Mouse (Mus musculus): ENCODE measurements around the gene Spryd3.

DNA sequence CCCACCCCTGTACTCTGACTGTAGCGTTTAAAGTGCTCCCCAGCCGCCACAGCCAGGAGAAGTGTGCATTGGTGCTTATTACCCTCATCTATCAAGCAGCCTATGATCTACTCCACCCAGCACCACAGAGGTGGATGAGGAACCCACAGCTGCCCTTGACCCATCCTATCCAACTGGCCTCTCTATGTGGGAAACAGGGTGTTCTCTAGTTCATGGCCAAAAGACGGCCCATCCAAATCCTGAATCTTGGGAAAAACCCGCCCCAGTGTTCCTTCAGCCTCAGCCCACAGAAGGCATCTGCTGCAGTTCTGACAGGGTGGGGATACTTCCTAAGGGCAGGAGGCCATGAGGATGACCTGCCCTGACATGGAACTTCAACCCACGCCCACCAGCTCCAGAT is 15.5 kb downstream of the Spryd3 start:
- TF ChIP-seq CTCF (IDR thresholded peaks at IDR 0.05; ENCODE audit: low read depth) (no peak), EP300 (IDR thresholded peaks at IDR 0.05; ENCODE audit: low read depth) (no peak)

All from liver, postnatal 0 days (tissue).